Mouse (Mus musculus) ES-Bruce4 (cell line): ENCODE measurements around the gene Olfr1301. TPM values are rescaled to one million over a fixed set of nuclear protein-coding genes. Genes with fewer than 3 reads are reported as not detected.

Experiments
- H3K27ac ChIP-seq: 2 replicates; pipeline ENCODE4 v1.5.1; 2012; ENCODE audit warnings: low read length, inconsistent platforms; ENCODE audit not compliant: insufficient read depth
- H3K27me3 ChIP-seq: 2 replicates; pipeline ENCODE4 v1.6.1; 2012; ENCODE audit warnings: mild to moderate bottlenecking, low read length, inconsistent platforms; ENCODE audit not compliant: control insufficient read depth, poor library complexity, insufficient read depth, severe bottlenecking
- H3K36me3 ChIP-seq: 2 replicates; pipeline ENCODE4 v1.6.1; 2012; ENCODE audit warnings: inconsistent platforms, mild to moderate bottlenecking, low read length, moderate library complexity; ENCODE audit not compliant: control insufficient read depth, poor library complexity, insufficient read depth, severe bottlenecking
- H3K4me1 ChIP-seq: one replicate; pipeline ENCODE4 v1.8.1; 2011; ENCODE audit warnings: low read length; ENCODE audit not compliant: control insufficient read depth, insufficient read depth
- H3K4me3 ChIP-seq: 2 replicates; pipeline ENCODE4 v1.5.1; 2011; ENCODE audit warnings: low read depth, mild to moderate bottlenecking, low read length
- H3K9ac ChIP-seq: 2 replicates; pipeline ENCODE4 v1.6.1; 2012; ENCODE audit warnings: low read depth, mild to moderate bottlenecking, inconsistent platforms; ENCODE audit not compliant: poor library complexity, severe bottlenecking
- H3K9me3 ChIP-seq: replicated peaks from 2 replicates; pipeline ENCODE4 v1.6.1; 2012; ENCODE audit warnings: mild to moderate bottlenecking, low read length, inconsistent platforms; ENCODE audit not compliant: control insufficient read depth, poor library complexity, insufficient read depth, severe bottlenecking
- CTCF ChIP-seq: IDR thresholded peaks from one replicate; pipeline ENCODE4 v1.8.1; 2011; ENCODE audit warnings: low read depth, low read length
- EP300 ChIP-seq: IDR thresholded peaks from 2 replicates; pipeline ENCODE4 v1.6.1; 2011; ENCODE audit warnings: low read depth, low read length; ENCODE audit not compliant: insufficient read depth
- POLR2A ChIP-seq: IDR thresholded peaks from one replicate; pipeline ENCODE4 v1.8.1; 2011; ENCODE audit warnings: low read length; ENCODE audit not compliant: insufficient read depth
- polyA plus RNA-seq: library from polyadenylated mRNA; stranded (reverse); fragments of >200 nt; gene quantifications from 2 replicates; pipeline ENCODE4 v1.2.4, GENCODE M21; 2011; ENCODE audit warnings: low read depth; ENCODE audit not compliant: missing spikeins, insufficient read depth, insufficient read length

Olfr1301 gene
- not detected in 2 replicates for polyA plus RNA-seq

DNA sequence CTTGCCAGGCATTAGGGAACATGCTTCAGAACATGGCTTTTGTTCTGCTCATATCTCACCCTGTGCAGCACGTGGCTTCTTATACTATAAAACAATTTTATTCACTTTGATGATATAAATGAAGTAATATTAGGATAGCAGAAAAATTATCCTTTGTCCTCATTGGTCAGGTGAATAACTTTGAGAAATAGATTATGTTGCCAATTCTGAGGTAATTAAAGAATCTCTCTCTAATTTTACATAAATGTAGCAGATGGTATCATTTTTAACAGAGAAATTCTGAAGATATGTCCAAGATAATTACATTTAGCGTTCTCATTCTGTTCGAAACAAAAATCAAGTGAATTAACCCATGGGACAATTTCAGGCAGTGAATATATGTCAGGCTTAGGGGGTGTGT, at the start of gene Olfr1301:
TSS of gene Olfr1301 (plus strand) at position 301 of the 400 bp plus-strand sequence.
- no peak for TF ChIP-seq POLR2A
- TF ChIP-seq EP300 = no peak
- TF ChIP-seq CTCF = no peak

GRCm38 (mm10) chr2:111726739-111727138, 24.1 kb upstream of the Olfr1301 start:
- H3K27ac ChIP-seq = no peak overlapping the region
- H3K9ac ChIP-seq = no peak overlapping the region
- no peaks in the 10 kb centered on the region for H3K27me3 ChIP-seq
- no peak overlapping the region for H3K4me3 ChIP-seq
- H3K36me3 ChIP-seq = no peaks in the 10 kb centered on the region
- no peak for TF ChIP-seq CTCF
- no peak for TF ChIP-seq EP300
- TF ChIP-seq POLR2A = no peak
- no peaks in the 10 kb centered on the region for H3K4me1 ChIP-seq
- H3K9me3 ChIP-seq = no peaks in the 10 kb centered on the region

More for the DNA sequence above, at the start of gene Olfr1301:
- Histone ChIP-seq H3K4me1 (no peaks in the 10 kb centered on the region), H3K27me3 (no peaks in the 10 kb centered on the region), H3K36me3 (no peaks in the 10 kb centered on the region), H3K9me3 (no peaks in the 10 kb centered on the region), H3K4me3 (no peak within 1 kb of the TSS), H3K27ac (no peak within 1 kb of the TSS), H3K9ac (no peak within 1 kb of the TSS)

DNA sequence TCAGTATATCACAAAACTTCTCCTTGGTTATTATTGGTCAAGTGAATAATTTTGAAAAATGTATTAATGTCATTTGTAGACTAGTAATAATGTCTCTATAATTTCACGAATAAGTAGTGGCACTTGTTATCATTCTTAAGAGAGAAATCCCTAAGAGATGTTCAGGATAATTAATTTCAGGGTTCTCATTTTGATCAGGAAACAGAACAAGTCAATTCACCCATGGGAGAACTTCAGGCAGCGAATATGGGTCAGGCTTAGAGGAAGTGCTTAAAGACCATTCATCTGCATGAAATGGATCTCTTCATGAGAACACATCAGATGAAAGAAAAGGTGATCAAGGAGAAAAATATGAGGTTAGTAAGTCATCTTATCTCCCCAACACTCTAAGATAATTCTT, 26.3 kb downstream of the Olfr1301 start, which contains the start of gene Olfr1302:
TSS of gene Olfr1302 (plus strand) at position 301 of the 400 bp plus-strand sequence.
- no peaks in the 10 kb centered on the region for H3K27me3 ChIP-seq
- H3K4me1 ChIP-seq = no peaks in the 10 kb centered on the region
- no peaks in the 10 kb centered on the region for H3K9me3 ChIP-seq
- no peak within 1 kb of the TSS for H3K9ac ChIP-seq
- TF ChIP-seq EP300 (no peak), CTCF (no peak), POLR2A (no peak)
- no peak within 1 kb of the TSS for H3K27ac ChIP-seq
- no peak within 1 kb of the TSS for H3K4me3 ChIP-seq
- no peaks in the 10 kb centered on the region for H3K36me3 ChIP-seq

Other genes starting within 250 kb of the Olfr1301 start
- not detected in 2 replicates for gene Olfr1293-ps, start 225.8 kb upstream of the Olfr1301 start, polyA plus RNA-seq
- not detected in 2 replicates for gene Olfr1294, start 210.7 kb upstream of the Olfr1301 start, polyA plus RNA-seq
- not detected in 2 replicates for gene Olfr1295, start 181.3 kb upstream of the Olfr1301 start, polyA plus RNA-seq
- not detected in 2 replicates for gene Olfr1297, start 124.5 kb upstream of the Olfr1301 start, polyA plus RNA-seq
- gene Olfr1298, start 101.8 kb upstream of the Olfr1301 start, polyA plus RNA-seq = not detected in 2 replicates
- gene Olfr1299, start 89.6 kb upstream of the Olfr1301 start, polyA plus RNA-seq = not detected in 2 replicates
- gene Olfr1302, start 26.4 kb downstream of the Olfr1301 start, polyA plus RNA-seq = not detected in 2 replicates
- not detected in 2 replicates for gene Olfr1303, start 69.3 kb downstream of the Olfr1301 start, polyA plus RNA-seq
- gene Olfr1305, start 126.1 kb downstream of the Olfr1301 start, polyA plus RNA-seq = not detected in 2 replicates
- not detected in 2 replicates for gene Olfr1306, start 165.3 kb downstream of the Olfr1301 start, polyA plus RNA-seq
- 0.06 TPM in 2 replicates for gene Olfr1307, start 198.4 kb downstream of the Olfr1301 start, polyA plus RNA-seq
- not detected in 2 replicates for gene Olfr1308, start 213.9 kb downstream of the Olfr1301 start, polyA plus RNA-seq
- gene Olfr1309, start 239.3 kb downstream of the Olfr1301 start, polyA plus RNA-seq = 0.15 TPM in 1 of 2 replicates, not detected in the other